Mouse (Mus musculus) lung, postnatal 14 days (tissue): Measurements from ENCODE around the gene Rrad.
A peak's percentile ranks its signal among the peaks of the same experiment; 100 is the strongest.
"Not testable (repeated sequence)": the region's sequence is repeated elsewhere in the genome, so short reads cannot be mapped to it uniquely, and the experiment has no call there.

Experiments used
- DNase-seq: peaks from one replicate; pipeline ENCODE4 v3.0.0; 2021

Gene Rrad

GRCm38 (mm10) chr8:104630981-104631663 is at the start of gene Rrad:
Rrad (minus strand) TSS chr8:104631327.
- peak; percentile 49 for DNase-seq

- no peak for DNase-seq
Observed at GRCm38 (mm10) chr8:104655614-104656013, 24.5 kb upstream of the Rrad start.

DNA sequence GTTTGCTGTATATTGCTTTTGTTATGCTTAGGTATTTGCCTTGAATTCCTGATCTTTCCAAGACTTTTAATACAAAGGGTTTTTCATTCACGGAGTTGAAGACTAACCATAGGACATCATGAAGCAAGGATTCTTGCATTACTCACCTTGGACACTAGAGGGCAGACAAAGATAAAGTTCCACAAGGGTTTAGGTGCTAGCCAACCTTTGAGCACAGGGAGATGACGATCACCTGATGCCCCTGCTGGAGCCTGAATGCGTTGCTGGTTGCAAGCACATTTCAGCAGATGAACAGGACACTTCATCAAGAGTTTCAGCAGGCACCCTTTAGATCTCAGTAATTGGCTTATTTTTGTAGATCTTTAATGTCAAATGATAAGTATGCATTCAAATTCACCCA is 23.9 kb upstream of the Rrad start:
- DNase-seq = peak; percentile 81

DNA sequence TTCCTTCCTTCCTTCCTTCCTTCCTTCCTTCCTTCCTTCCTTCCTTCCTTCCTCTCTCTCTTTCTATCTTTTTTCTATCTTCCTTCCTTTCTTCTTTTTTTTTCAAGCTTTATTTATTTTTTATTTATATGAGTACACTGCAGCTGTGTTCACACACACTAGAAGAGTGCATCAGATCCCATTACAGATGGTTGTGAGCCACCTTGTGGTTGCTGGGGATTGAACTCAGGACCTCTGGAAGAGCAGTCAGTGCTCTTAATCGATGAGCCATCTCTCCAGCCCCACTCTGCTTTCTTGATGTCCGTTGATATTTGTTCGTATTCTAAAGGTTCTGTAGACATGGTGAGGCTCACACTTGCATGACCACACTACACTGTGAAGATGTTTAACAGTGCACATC is 13.1 kb upstream of the Rrad start:
- not testable (repeated sequence) for DNase-seq

- no peak for DNase-seq
Observed at GRCm38 (mm10) chr8:104642324-104642654, 11.2 kb upstream of the Rrad start.

DNA sequence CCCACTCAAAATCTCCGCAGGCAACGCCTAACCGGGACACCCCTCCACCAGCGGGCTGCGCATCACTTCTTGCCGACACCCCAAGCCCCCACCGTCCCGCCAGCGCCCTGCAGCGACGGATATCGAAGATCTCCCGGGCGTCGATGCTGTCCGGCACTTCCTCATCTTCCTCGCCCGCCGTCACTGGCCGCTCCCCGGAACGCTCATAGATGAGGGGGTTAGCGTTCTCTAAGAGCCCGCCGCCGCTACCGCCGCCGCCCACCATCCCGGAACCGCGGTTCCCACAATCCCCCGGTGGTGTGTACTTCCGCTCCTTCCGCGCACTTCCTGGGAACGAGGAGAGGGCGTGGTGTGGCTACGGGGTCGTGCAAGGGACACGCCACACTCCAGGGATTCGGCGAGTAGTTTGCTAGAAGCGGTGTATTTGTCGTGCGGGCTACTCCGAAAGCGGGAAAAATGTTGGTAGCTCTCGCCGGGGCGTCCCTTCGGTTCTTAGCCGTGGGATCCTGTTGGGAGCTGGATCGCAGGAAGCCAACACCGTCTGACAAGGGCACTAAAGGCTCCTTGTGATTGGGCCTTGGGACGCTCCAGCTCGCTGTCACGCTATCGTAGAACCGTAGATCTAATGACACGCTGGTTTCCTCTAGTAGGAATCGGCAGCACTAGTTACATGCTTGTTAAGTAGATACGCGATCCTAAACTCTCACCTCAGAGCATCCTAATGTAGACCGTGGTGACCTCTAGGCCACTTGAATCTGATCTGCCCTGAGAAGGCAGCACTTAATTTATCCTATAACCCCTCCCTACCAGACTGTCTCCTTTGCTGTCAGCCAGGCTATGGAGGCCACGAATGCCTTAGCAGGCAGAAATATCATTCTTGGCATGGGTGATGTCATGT is 10.5 kb upstream of the Rrad start, which contains the start of gene Ciao2b:
Gene Ciao2b (minus strand): TSS at position 540 of the 898 bp plus-strand sequence.
- peak; percentile 86 for DNase-seq

DNA sequence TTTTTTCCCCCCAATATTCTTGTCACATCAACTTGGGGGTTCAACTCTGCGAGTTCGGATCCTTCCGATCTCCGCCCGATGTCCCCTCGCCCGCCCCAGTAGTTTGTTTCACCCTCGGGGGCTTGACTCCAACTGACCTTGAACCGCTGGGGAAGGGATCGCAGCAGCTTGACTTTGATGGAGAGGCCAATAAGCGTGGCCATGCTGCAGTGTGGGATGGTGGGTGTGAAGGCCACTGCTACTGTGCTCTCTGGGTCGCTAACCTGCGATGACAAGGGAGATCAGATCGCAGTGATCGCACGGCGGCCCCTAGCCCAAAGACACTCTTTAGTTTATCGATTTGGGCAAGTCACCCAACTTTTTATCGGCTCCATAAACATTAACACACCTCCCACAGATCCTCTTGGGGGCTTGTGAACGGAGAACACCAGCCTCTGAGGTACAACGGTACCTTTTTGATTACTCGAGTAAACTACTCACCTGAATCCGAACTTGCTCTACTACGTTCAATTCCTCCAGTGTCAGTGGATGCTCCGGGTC is 9.8 kb upstream of the Rrad start:
- no peak for DNase-seq

- no peak for DNase-seq
Observed at GRCm38 (mm10) chr8:104640241-104640640, 9.1 kb upstream of the Rrad start.

DNA sequence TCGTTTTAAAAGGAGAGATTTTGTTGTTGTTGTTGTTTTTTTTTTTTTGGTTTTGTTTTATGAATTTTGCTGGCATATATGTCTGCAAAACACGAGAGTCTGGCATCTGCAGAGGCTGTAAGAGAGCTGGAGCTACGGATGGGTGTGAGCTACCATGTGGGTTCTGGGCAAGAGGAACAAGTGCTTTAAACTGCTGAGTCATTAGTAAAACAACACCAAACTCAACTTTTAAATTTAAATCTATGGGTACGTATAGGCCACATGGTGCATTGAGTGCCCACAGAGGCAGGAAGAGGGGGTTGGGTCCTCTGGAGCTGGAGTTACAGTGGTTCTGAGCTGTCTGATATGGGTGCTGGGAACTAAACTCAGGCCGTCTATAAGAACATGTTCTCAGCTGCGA is 6.9 kb upstream of the Rrad start:
- no peak for DNase-seq

GRCm38 (mm10) chr8:104635004-104635710 is 4.0 kb upstream of the Rrad start:
- DNase-seq = no peak

DNA sequence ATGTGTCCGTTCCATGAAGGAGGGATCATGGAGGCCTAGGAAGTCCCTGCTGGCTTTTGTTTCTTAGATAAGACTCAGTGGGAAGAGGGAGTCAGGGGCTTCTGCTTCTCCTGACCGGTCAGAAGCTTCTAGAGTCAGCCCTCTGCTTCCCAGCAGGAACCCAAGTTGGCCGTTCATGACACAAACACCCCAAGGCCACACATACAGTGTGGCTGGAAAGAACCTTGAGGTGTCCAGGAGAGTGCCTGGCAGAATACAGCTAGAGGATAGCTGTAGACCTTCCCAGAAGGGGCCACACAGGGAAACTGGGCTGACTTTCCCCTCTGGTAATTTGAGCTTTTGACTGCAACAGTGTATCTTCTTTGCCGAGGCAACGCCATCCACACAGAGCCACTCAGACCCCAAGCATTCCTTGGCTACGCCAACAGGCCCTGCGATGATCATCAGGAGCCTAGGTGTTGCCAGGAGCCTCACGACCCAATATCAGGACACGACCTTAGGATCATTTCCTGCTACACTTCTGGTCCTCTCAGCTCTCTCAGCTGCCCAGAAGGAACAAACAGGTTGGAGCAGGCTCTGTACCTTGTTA is 2.1 kb upstream of the Rrad start:
- no peak for DNase-seq

DNA sequence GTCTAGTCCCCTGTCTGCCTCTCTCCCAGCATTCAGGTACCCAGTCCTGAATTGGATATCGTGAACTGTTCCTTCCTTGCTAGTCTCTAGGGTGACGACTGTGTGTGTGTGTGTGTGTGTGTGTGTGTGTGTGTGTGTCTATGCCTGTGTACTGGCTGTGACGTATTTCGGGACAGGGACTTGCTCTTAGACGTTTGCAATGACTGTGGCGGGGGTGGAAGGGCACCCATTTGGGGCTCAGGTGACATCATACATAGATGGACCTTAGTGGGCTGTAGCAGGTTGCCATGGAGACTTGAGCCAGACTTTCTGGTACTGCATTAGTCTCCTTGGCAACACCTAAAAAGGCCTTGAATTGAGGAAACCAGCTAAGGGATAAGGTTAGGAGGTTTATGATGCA is 1.4 kb upstream of the Rrad start:
- no peak for DNase-seq

- no peak for DNase-seq
Observed at GRCm38 (mm10) chr8:104631975-104632374, 848 bp upstream of the Rrad start.

- DNase-seq = no peak
Observed at GRCm38 (mm10) chr8:104630574-104630973, 553 bp downstream of the Rrad start.

GRCm38 (mm10) chr8:104630111-104630479 is 1.0 kb downstream of the Rrad start:
- DNase-seq = no peak

DNA sequence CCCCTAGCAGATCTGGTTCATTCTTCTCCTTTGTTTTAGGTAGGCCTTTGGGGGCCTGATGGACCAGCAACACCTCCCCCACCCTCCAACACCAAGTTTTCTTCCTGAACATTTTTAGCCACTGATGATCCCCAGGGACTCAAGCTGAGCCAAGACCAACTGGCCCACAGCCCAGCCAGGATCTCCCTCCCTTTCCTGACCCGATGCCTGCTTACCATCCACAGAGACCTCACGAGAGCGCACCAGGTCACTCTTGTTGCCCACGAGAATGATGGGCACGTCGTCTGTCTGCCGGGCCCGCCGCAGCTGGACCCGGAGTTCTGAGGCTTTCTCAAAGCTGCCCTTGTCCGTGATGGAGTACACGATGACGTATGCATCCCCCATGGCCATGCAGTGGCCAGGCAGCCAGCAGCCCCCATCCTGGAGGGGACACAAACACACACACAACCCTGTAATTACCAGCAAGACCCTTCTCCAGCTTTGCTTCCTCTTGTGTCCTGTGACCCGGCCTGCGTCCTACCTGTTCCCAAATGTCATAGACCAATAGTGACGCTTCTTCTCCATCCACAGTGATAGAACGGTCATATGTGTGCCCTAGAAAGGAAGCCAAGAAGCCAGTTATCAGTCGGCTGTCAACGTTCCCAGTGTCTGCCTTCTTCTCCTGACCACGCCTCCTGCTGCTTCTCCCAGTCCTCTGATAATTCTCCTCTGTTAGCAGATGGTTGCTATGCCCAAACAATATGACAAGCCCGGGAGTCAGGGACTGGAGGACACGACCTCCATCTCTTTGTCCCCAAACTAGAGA is 1.6 kb downstream of the Rrad start:
- DNase-seq = no peak

DNA sequence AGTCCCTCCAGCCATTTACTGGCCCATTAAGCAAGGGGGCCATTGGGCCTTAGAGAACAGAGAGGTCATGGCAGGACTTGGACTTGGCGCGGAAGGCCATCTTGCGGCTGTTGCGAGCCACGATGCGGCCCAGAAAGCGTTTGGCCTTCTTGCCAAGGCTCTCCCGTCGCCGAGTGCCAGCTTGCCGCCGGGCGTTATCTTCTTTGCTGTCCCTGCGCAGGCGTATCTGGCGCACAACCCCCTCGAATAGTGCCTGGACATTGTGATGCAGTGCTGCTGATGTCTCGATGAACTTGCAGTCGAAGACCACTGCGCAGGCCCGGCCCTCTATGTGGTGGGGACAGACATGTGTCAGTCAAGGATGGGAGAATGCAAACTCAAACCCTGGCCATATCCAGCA is 2.7 kb downstream of the Rrad start:
- no peak for DNase-seq

- DNase-seq = no peak
Observed at GRCm38 (mm10) chr8:104627065-104627740, 3.9 kb downstream of the Rrad start.

GRCm38 (mm10) chr8:104624161-104624560 is 7.0 kb downstream of the Rrad start, which contains the start of gene Cdh16:
Cdh16 (minus strand) TSS chr8:104624396.
- DNase-seq = peak; percentile 29

- DNase-seq = no peak
Observed at GRCm38 (mm10) chr8:104620765-104621164, 10.4 kb downstream of the Rrad start.

GRCm38 (mm10) chr8:104613119-104613518 is 18.0 kb downstream of the Rrad start:
- no peak for DNase-seq
